Mouse (Mus musculus): ENCODE measurements around the gene Stard13. TPM values are rescaled to one million over a fixed set of nuclear protein-coding genes. Genes with fewer than 3 reads are reported as not detected.
A peak's percentile ranks its signal among the peaks of the same experiment; 100 is the strongest.

The Stard13 gene
- 10 to 100 TPM; 23.0 to 23.3 TPM for total RNA-seq (2021)
- long read RNA-seq, experiment 1, full-length matches to known transcripts, result 2 of 4 reads
- long read RNA-seq, experiment 1, partial matches to known transcripts, result 2 of 4 reads
- long read RNA-seq, experiment 1, other reads (novel, unspliced or antisense), result 0 of 4 reads
- long read RNA-seq, experiment 2, full-length matches to known transcripts, result 1 of 6 reads
- long read RNA-seq, experiment 2, partial matches to known transcripts, result 4 of 6 reads
- long read RNA-seq, experiment 2, other reads (novel, unspliced or antisense), result 1 of 6 reads

- intact Hi-C loops (cut with DNase I), result no loop called here
- peak; percentile 43 to 55 for DNase-seq
Observed at GRCm38 (mm10) chr5:151233400-151234031, at the start of gene Stard13. TSS of gene Stard13 (minus strand) at chr5:151233836.

GRCm38 (mm10) chr5:151279531-151279930, 45.9 kb upstream of the Stard13 start:
- intact Hi-C loops (cut with DNase I), result no loop called here

GRCm38 (mm10) chr5:151277927-151278326, 44.3 kb upstream of the Stard13 start:
- DNase-seq, result no peak
- intact Hi-C loops (cut with DNase I), result no loop called here

More at GRCm38 (mm10) chr5:151279531-151279930, 45.9 kb upstream of the Stard13 start:
- no peak for DNase-seq

GRCm38 (mm10) chr5:151275986-151276385, 42.4 kb upstream of the Stard13 start:
- intact Hi-C loops (cut with DNase I), result no loop called here
- no peak for DNase-seq

GRCm38 (mm10) chr5:151274265-151274664, 40.6 kb upstream of the Stard13 start:
- DNase-seq, result no peak
- intact Hi-C loops (cut with DNase I), result no loop called here

GRCm38 (mm10) chr5:151270815-151271214, 37.2 kb upstream of the Stard13 start:
- DNase-seq, result no peak
- intact Hi-C loops (cut with DNase I), result no loop called here

GRCm38 (mm10) chr5:151266896-151267634, 33.4 kb upstream of the Stard13 start:
- no peak for DNase-seq
- intact Hi-C loops (cut with DNase I), result no loop called here

- intact Hi-C loops (cut with DNase I), result no loop called here
Observed at GRCm38 (mm10) chr5:151261558-151261957, 27.9 kb upstream of the Stard13 start.

GRCm38 (mm10) chr5:151252213-151252612, 18.6 kb upstream of the Stard13 start:
- DNase-seq, result no peak
- intact Hi-C loops (cut with DNase I), result no loop called here

More at GRCm38 (mm10) chr5:151261558-151261957, 27.9 kb upstream of the Stard13 start:
- DNase-seq, result no peak

- intact Hi-C loops (cut with DNase I), result no loop called here
- DNase-seq, result no peak
Observed at GRCm38 (mm10) chr5:151251656-151252055, 18.0 kb upstream of the Stard13 start.

- intact Hi-C loops (cut with DNase I), result no loop called here
- no peak for DNase-seq
Observed at GRCm38 (mm10) chr5:151248671-151249620, 15.3 kb upstream of the Stard13 start.

GRCm38 (mm10) chr5:151248084-151248483, 14.4 kb upstream of the Stard13 start:
- no peak for DNase-seq
- intact Hi-C loops (cut with DNase I), result no loop called here

GRCm38 (mm10) chr5:151247115-151247875, 13.7 kb upstream of the Stard13 start:
- DNase-seq, result no peak
- intact Hi-C loops (cut with DNase I), result no loop called here

GRCm38 (mm10) chr5:151246287-151246686, 12.7 kb upstream of the Stard13 start:
- intact Hi-C loops (cut with DNase I), result no loop called here
- DNase-seq, result no peak

GRCm38 (mm10) chr5:151245571-151245970, 11.9 kb upstream of the Stard13 start:
- intact Hi-C loops (cut with DNase I), result no loop called here
- no peak for DNase-seq

- DNase-seq, result no peak
- intact Hi-C loops (cut with DNase I), result loop anchor here (5.0 kb wide), 1 partner anchor 96 kb away; no protein-coding TSS in a partner anchor
Observed at GRCm38 (mm10) chr5:151238730-151239129, 5.1 kb upstream of the Stard13 start.

GRCm38 (mm10) chr5:151236411-151236810, 2.8 kb upstream of the Stard13 start:
- no peak for DNase-seq
- intact Hi-C loops (cut with DNase I), result loop anchor here (5.0 kb wide), 1 partner anchor 94 kb away; no protein-coding TSS in a partner anchor

GRCm38 (mm10) chr5:151232576-151233299, 898 bp downstream of the Stard13 start:
- intact Hi-C loops (cut with DNase I), result no loop called here
- no peak for DNase-seq

- intact Hi-C loops (cut with DNase I), result no loop called here
- no peak for DNase-seq
Observed at GRCm38 (mm10) chr5:151231861-151232260, 1.8 kb downstream of the Stard13 start.
